Mouse (Mus musculus) telencephalon, adult 2 months (tissue): Measurements from ENCODE around the gene Washc2.

ENCODE experiments used
- DNase-seq: peaks from one replicate; pipeline ENCODE4 v3.0.0-alpha.2; 2011; ENCODE audit warnings: low read depth, low spot score

The Washc2 gene

DNA sequence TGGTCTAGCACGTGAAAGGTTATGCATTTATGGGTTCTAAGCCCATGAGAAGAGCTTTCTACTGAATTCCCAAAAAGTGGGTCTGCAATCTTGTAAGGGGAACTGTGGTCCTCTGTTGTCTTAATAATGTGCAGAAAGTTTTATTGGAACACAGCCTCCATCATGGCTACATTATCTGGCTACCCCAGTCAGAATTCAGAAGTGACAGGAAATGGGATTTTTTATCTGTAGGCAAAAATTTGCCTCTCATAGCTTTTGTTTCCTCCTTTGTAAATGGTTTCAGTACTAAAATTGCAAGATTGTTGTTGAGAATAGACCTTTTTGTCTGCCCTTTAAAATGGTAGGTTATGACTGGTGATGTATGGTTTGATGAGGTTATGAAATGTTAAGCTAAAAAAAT lies 55.0 kb downstream of the Washc2 start:
- DNase-seq = no peak

DNA sequence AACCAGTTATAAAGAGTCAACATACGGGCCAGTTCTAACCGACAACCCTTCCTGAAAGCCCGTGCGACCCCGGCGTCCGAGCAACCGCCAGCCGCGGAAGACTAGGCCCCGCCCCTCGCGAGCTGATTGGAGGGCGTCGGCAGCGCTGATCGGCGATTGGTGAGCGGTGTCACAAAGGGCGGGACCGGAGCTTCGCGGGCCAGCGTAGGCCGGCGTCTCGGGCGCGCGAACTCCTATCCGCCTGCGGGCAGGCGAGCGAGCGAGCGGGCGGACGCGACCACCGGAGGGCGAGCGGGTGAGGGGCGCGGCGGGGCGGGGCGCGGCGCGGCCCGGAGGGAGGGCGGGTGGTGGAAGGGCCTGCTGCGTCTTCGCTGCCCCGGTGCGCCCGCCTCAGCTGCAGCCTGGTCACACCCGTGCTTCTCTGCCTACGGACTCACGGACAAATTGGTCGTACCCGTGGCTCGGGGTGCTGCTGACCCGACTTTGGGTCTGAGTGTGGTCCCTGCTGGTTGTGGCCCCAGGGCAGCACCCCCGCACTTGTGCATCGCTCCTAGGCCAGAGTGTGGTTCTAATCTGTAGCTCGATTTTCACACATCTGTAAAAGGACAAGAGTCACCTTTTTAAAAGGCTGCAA lies 56.3 kb downstream of the Washc2 start, which contains the start of gene Zfand4:
Zfand4 (plus strand) TSS at position 205 of the 634 bp plus-strand sequence.
- peak; percentile 69 for DNase-seq

DNA sequence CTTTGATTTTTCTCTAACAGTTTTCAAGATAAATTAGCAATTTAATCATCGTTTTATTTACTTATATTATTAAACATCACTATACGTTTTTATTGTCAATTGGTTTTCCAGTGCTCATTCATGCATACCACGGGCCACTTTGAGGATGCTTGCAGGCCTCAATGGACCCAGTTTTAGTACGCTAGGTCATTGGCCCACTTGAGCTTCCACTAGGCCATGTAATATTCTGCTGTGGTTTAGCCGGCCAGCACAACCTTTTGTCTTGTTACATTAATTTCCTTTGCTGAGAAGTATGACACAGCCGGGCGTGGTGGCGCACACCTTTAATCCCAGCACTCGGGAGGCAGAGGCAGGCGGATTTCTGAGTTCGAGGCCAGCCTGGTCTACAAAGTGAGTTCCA lies 57.0 kb downstream of the Washc2 start:
- no peak for DNase-seq

DNA sequence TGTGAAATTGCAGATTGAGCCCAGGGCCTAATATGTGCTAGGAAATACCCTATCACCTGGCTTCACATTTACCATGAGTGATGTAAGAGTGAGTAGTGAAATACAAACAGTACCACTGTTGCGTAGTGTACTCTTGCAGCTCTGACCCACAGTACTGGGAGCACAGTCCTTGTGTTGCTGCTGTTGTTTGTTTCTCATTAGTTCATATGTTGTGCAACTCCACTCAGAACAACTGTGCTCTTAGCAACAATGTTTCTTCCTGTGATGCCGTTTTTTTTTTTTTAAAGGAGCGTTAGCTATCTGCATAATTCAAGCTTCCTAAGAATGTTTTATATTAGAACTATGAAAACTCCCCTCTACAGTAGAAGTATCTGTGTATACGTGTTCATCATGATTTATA lies 57.8 kb downstream of the Washc2 start:
- no peak for DNase-seq

DNA sequence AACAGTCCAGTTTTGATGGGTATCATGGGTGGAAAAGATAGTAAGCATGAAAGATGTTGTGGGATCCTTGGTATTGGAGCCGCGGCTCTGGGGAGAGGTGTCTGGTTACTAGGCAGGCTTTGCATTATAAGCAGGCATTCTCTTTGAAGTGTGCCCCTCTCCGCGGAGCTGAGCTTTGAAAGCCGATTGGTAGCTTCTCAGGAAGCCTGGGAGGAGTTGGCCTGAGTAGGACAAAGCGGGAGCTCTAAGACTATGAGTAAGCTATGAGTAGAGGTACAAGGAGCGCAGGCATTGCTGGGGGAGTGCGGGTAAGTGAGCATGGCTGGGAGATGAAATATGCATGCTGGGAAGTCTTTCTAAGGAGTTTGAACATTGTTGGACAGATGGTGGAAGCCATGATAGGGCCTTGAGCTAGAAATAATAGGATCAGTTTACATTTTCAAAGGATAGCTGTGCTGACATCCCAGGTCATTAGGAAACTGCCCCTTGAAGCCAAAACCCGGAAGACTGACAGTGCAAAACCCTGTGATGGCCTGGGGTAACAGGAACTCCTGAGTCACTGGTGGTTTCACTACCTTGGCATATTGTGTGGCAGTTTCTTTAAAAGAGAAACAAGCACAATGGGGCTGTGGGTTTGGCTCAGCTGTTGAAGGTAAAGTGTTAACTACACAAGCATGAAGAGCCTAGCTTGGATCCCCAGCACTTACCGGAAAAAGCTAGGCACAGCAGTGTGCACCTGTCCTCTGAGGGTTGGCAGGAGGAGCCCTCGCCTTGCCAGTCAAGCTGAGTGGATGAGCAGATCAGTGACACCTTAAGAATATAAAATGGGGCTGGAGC lies 58.7 kb downstream of the Washc2 start:
- no peak for DNase-seq

DNA sequence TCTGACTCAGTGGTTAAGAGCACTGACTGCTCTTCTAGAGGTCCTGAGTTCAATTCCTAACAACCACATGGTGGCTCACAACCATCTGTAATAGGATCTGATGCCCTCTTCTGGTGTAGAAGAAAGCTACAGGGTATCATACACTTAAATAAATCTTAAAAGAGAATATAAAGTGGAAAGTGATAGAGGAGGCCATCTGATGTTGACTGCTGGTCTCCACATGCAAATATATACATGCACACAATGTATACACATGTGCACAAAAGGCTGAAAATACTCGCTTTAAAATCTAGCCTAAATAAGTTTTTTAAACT lies 59.2 kb downstream of the Washc2 start:
- DNase-seq = no peak

DNA sequence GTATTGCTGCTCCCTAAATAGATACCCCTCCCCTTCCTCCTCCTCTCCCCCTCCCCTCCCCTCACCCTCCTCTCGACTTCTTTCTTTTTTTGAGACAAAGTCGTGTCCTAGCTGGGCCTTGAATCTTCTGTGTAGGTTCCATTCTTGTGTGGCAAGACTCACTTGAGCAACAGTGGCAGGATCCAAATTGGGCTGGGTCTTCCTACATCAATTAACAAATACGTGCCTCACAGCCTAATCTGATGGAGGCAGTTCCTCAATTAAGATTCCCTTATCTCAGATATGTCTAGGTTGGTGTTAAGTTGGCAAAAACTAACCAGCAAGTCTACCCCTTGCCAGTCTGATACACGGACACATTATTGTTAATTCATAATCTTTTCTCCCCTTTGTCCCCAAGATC lies 67.9 kb downstream of the Washc2 start:
- no peak for DNase-seq

DNA sequence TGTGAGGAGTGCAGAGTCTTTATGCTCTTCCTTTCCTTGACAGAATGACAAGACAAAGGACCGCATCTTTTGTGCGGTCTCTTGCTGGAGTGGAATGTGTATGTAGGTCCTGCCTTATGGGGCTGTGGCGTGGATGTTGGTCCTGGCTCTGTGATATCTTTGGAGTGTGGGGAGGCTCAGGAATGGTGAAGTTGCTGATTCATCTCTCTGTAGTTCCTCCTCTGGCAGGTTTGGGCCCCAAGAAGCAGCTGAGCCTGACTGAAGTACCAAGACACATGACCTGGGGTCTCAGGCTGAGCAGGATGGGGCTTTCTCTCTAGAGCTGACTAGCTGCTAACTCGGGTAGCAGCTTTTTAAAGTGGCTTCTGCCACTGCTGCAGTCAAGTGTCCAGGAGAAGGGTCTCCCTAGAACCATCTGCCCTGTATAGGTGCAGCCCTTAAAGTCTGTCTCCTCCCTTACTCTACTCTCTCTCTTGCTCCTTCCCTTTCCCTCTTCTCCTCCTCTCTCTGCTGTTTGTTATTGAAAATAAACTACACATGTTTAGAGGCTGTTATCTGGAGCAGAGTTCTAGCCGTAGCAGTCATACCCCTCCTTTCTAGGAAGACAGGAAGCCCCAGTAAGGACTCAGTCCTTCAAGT lies 71.0 kb downstream of the Washc2 start:
- no peak for DNase-seq

DNA sequence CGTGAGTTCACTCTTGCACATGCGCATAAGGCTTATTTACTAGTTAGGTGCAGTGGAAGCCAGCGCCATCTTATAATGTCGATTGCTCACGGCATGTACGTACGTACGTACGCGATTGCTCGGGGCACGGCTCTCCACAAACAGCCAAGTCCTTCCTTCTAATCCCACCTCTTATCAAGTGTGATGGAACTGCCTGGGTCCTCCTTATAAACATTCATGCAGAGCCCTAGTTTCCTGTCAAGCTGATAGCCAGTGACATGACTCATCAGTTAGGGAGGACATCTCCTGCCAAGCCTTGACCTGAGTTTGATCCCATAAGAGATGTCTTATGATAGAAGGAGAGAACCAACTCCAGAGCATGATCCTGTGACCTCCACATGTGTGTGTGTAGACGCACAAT lies 73.2 kb downstream of the Washc2 start:
- no peak for DNase-seq

DNA sequence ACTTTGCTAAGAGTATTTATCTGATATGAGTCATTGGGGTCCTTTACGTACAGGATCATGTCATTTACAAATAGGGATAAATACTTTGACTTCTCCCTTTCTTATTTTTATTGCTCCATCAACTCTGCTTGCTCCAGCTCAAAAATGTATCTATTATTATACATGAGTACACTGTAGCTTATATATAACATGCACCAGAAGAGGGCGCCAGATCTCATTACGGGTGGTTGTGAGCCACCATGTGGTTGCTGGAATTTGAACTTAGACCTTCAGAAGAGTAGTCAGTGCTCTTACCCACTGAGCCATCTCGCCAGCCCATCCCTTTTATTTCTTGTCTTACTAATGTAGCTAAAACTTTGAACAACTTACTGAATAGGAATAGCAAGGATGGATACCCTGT lies 74.7 kb downstream of the Washc2 start:
- no peak for DNase-seq

DNA sequence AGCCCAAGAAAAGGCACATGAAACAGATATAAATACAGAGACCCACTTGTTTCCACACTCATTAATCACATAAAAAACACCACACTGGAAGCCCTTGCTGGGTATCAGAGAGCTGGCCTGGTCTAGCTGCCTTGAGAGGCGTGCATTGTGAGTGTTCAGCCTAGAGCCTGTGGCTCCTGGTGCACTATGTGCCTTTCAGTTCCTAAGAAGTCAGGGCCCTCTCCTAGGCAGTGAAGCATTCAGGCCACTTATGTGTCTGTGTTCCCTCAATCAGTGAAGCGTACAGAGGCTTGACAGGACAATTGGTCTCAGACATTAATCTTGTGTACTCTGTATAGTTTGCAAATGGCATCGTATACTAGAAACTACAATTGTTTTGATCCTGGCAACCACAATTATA lies 75.4 kb downstream of the Washc2 start:
- no peak for DNase-seq

DNA sequence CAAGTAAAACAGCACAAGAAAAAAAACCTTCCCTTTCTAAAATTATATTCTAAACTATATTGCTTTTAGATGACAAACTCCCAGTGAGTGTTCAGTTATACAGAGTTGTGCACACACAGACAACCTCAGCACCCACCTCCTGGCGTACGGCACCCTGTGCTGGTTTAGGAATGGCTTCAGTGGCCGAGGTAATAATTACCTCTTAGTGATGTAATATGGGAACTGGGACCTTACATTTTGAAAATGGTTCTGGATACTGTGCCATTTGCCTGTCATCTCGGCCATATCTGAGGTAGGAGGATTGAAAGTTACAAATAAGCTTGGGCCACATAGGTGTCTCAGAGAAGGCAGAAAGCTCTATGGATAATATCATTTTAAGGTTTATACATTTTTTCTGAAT lies 78.5 kb downstream of the Washc2 start:
- DNase-seq = no peak

DNA sequence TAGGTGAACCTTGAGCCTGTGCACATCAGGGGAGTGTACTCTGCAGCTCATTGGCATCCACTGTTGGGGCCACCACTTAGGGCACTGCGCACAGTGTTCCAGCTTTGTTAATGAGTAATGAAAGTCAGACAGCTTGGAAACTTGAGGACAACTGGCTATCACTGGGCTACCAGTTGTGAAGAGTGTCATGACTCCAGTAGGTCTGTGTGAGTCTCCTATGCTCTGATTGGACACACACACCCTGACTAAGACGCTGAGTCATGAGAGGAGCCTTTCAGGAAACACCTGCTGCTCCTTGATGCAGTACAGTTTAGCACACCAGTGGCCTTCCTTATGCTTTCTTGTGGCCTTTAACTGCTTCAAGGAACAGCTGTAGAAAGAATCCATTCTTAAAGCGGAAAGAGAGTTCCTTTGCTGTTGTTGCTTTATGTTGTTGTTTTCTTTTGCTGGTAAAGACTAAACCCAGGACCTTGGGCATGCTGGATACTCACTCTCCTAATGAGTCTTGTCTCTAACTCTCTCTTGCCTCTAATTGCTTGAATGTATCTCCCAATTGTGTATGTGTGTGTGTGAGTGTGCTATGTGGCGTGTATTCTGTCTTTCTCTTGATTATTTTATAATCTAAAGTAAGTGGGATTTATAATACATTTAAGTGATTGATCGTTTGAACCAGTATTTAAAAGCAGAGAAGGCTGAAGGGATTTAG lies 79.2 kb downstream of the Washc2 start:
- no peak for DNase-seq

DNA sequence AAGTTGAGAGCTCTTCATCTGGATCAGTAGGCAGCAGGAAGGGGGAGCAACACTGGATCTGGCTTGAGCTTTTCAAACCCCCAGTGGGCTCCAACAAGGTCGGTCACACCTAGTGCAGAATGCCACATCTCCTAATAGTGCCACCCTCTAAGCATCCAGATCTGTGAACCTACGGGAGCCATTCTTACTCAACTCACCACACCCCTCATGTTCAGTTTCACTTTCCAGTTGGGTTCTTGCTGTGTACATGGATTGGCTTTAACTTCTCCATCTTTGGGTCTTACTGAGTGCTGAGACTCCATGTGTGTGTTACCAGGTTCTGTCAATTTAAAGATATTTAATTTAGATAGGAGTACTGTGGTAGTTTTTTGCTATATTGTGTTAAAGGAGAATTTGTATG lies 103.6 kb downstream of the Washc2 start:
- DNase-seq = no peak
